Mouse (Mus musculus) forebrain, postnatal 0 days (tissue): ENCODE results near the gene Racgap1. TPM values are rescaled to one million over a fixed set of nuclear protein-coding genes. Genes with fewer than 3 reads are reported as not detected.

Experiments
- ATAC-seq: fragments of 200-750 bp; cut with Nextera tagmentation; 2 replicates; pipeline ENCODE4 v1.8.0; 2017; ENCODE audit warnings: mild to moderate bottlenecking, moderate library complexity
- DNase-seq: peaks from one replicate; pipeline ENCODE4 v3.0.0-alpha.2; 2015
- H3K27ac ChIP-seq: fragments of 300-500 bp; sonication (generic); 2 replicates; pipeline ENCODE4 v1.5.1; 2014; ENCODE audit warnings: low read depth, mild to moderate bottlenecking, antibody characterized with exemption, low read length, moderate library complexity, mixed read lengths
- H3K27me3 ChIP-seq: fragments of 300-500 bp; sonication (generic); 2 replicates; pipeline ENCODE4 v1.6.1; 2014; ENCODE audit warnings: mild to moderate bottlenecking, low read length, mixed read lengths; ENCODE audit not compliant: insufficient read depth
- H3K36me3 ChIP-seq: fragments of 300-500 bp; sonication (generic); 2 replicates; pipeline ENCODE4 v1.6.1; 2014; ENCODE audit warnings: mild to moderate bottlenecking, moderate library complexity; ENCODE audit not compliant: insufficient read depth
- H3K4me1 ChIP-seq: fragments of 300-500 bp; sonication (generic); 2 replicates; pipeline ENCODE4 v1.6.1; 2014; ENCODE audit warnings: antibody characterized with exemption; ENCODE audit not compliant: insufficient read depth
- H3K4me2 ChIP-seq: fragments of 300-500 bp; sonication (generic); 2 replicates; pipeline ENCODE4 v1.6.1; 2014; ENCODE audit warnings: low read depth, mild to moderate bottlenecking, moderate library complexity
- H3K4me3 ChIP-seq: fragments of 300-500 bp; sonication (generic); 2 replicates; pipeline ENCODE4 v1.5.1; 2014; ENCODE audit warnings: low read depth, low read length, mixed read lengths
- H3K9ac ChIP-seq: fragments of 300-500 bp; sonication (generic); 2 replicates; pipeline ENCODE4 v1.6.1; 2014; ENCODE audit warnings: mild to moderate bottlenecking
- H3K9me3 ChIP-seq: fragments of 300-500 bp; sonication (generic); 2 replicates; pipeline ENCODE4 v1.6.1; 2016; ENCODE audit warnings: low read length
- CTCF ChIP-seq: sonication (generic); IDR thresholded peaks from 2 replicates; pipeline ENCODE4 v1.5.1; 2016; ENCODE audit warnings: antibody characterized with exemption, control low read depth, low read depth
- WGBS: fragments of 180-500 bp; shearing (Covaris S2); extraction: QIAGEN DNeasy Blood & Tissue Kit; methylation state at CpG from one replicate; pipeline ENCODE4 v1.1.7; 2014; 5-methylcytosine and 5-hydroxymethylcytosine counted together
- polyA plus RNA-seq: library from polyadenylated mRNA; unstranded; fragments of >200 nt; fragmentation: Nextera tagmentation; extraction: Ambion mirVana; gene quantifications from 2 replicates; pipeline ENCODE4 v1.2.1, GENCODE M21; 2015
- total RNA-seq: library from RNA; depleted of rRNA; stranded (reverse); fragments of >200 nt; gene quantifications from 2 replicates; pipeline ENCODE4 v1.2.3, GENCODE M21; 2014

The Racgap1 gene
- total and polyA plus RNA-seq, 2 experiments from 2014 or later = 34.2 to 39.7 TPM

DNA sequence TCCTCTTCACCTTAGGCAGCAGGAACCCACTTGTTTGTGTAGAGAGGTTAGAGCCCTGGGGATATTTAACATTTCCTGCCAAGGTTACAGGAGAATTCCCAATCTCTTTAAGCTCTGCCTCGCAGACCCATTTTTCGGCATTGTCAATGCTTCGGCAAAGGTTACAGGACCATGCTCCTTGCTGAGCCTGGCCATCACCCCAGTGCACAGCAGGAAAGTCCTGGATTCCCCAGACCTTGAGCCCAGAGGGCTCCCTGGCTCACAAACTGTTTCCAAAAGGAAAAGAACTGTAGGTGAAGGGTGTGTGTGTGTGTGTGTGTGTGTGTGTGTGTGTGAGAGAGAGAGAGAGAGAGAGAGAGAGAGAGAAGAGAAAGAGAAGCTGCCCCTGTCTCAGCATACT, 23.4 kb upstream of the Racgap1 start:
- peak overlapping the region; percentile 23; the same call in 1 of the 2 replicates for H3K4me2 ChIP-seq
- no peak for TF ChIP-seq CTCF

DNA sequence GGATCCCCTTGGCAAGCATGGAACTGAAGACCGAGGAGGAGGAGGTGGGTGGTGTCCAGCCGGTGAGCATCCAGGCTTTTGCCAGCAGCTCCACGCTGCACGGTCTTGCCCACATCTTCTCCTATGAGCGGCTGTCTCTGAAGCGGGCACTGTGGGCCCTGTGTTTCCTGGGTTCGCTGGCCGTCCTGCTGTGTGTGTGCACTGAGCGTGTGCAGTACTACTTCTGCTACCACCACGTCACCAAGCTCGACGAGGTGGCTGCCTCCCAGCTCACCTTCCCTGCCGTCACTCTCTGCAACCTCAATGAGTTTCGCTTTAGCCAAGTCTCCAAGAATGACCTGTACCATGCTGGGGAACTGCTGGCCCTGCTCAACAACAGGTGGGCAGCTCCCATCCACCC, 20.3 kb upstream of the Racgap1 start:
- peaks cover 8% of the 10 kb centered on the region; the same call in 1 of the 2 replicates for H3K36me3 ChIP-seq
- H3K4me3 ChIP-seq = peak overlapping the region; percentile 86; the same call in 1 of the 2 replicates
- H3K9ac ChIP-seq = no peak overlapping the region
- no peaks in the 10 kb centered on the region for H3K9me3 ChIP-seq
- DNase-seq (no peak), ATAC-seq (no peak)
- H3K4me2 ChIP-seq = peak overlapping the region; percentile 74
- WGBS = 73% methylated on average over 14 of the region's 14 CpGs
- no peaks in the 10 kb centered on the region for H3K27me3 ChIP-seq
- no peak for TF ChIP-seq CTCF
- H3K4me1 ChIP-seq = peaks cover 28% of the 10 kb centered on the region
- no peak overlapping the region for H3K27ac ChIP-seq

More for the DNA sequence above, 23.4 kb upstream of the Racgap1 start:
- Histone ChIP-seq H3K27me3 (no peaks in the 10 kb centered on the region), H3K36me3 (peaks cover 11% of the 10 kb centered on the region; the same call in 1 of the 2 replicates), H3K4me3 (no peak overlapping the region), H3K4me1 (peaks cover 29% of the 10 kb centered on the region), H3K9ac (no peak overlapping the region), H3K27ac (no peak overlapping the region), H3K9me3 (no peaks in the 10 kb centered on the region)
- DNase-seq (no peak), ATAC-seq (no peak)
- 80% methylated on average over 3 of the region's 3 CpGs for WGBS

DNA sequence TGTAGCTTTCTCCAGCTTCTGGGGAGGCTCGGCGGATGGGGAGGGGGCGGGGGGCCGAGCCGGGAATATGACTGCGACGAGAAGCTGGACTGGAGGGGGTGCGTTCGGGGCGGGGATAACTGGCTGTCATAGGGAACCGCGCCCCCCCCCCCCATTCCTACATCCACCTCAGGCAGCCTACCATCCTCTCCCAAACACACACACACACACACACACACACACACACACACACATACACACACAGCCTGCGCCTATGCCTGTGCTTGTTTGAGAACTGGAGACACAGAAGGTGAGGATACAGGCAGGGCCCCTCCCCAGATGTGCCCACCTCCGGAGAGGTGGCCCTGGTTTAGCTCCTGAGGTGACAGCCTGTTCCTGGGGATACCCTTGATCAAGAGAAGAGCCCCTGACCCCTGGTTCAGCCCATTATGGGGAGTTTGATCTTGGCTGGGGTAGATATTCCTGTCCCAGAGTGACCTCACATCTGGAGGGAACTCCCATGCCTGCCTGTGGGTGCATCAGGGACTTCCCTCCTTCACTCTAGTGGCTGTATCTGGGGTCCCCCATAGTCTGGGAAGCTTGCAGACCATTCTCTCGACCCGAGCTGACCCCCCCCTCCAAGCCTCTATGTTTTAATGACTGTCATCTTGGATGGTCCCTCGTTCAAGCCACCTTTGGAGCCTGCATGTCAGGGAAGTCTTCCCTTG, 19.7 kb upstream of the Racgap1 start:
- Histone ChIP-seq H3K9ac (peak overlapping the region; percentile 92), H3K27ac (peak overlapping the region; percentile 91), H3K4me3 (peak overlapping the region; percentile 86), H3K4me2 (peak overlapping the region; percentile 74), H3K9me3 (no peaks in the 10 kb centered on the region), H3K27me3 (no peaks in the 10 kb centered on the region), H3K4me1 (peaks cover 29% of the 10 kb centered on the region), H3K36me3 (peaks cover 8% of the 10 kb centered on the region; the same call in 1 of the 2 replicates)
- WGBS = 19% methylated on average over 9 of the region's 17 CpGs
- no peak for TF ChIP-seq CTCF
- ATAC-seq = peak; percentile 56
- peak; percentile 70 for DNase-seq

DNA sequence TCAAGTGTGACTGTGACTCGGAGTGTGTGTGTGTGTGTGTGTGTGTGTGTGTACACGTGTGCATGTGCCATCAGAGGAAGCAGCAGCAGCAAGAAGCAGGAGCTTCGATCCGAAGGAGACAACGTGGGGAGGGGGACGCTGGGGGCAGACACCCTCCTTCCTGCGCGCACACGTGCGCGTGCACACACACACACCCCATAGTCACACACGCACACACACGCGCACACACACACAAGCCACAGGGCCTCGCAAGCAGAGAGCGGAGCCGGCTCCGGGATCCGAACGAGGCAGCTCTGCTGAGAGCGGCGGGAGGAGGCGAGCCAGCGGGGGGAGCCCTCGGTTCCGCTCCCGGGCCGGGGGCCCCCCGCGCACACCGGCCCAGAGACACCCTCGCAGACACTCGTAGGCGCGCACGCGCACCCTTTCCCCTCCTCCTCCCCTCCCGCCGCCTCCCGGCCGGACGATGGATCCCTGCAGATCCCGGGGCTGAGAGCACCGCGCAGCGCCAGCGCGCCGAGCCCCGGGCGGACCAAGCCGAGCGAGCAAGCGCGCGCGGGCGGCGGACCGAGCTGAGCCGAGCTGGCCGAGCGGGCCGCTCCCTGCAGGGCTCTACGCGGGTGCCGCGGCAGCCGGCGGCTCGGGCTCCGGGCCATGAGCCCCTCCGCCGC, 18.8 kb upstream of the Racgap1 start, which contains the start of gene Asic1:
TSS of gene Asic1 (plus strand) at position 215 of the 668 bp plus-strand sequence.
- no peak; the same call in 1 of the 2 replicates for TF ChIP-seq CTCF
- Histone ChIP-seq H3K27me3 (no peaks in the 10 kb centered on the region), H3K27ac (peak within 1 kb of the TSS; percentile 91), H3K9ac (peak within 1 kb of the TSS; percentile 92), H3K4me1 (peaks cover 32% of the 10 kb centered on the region), H3K9me3 (no peaks in the 10 kb centered on the region), H3K4me2 (peak within 1 kb of the TSS; percentile 74), H3K4me3 (peak within 1 kb of the TSS; percentile 86), H3K36me3 (peaks cover 8% of the 10 kb centered on the region; the same call in 1 of the 2 replicates)
- 5% methylated on average over 61 of the region's 74 CpGs for WGBS
- peak; percentile 86 for DNase-seq
- ATAC-seq = peak; percentile 73

DNA sequence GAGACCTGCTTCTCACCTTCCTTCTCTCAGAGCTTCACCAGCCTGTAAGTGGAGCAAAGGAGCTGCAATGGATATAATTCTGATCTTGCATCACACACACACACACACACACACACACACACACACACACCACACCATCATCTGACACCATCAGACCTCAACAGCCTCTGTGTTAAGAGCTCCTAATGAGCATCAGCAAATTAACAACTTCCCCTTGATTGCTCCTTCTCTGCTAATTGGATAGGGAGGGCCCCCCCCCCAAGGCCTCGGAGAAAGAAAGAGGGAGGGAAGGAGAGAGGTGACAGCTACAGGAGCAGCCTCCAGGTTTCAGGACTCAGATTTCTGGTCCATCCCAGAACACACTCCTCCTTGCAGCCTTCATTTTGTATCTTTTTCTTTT, 17.9 kb upstream of the Racgap1 start:
- H3K4me2 ChIP-seq = peak overlapping the region; percentile 74
- peak overlapping the region; percentile 91; the same call in 1 of the 2 replicates for H3K27ac ChIP-seq
- peaks cover 8% of the 10 kb centered on the region; the same call in 1 of the 2 replicates for H3K36me3 ChIP-seq
- H3K4me1 ChIP-seq = peaks cover 27% of the 10 kb centered on the region
- H3K4me3 ChIP-seq = no peak overlapping the region
- H3K27me3 ChIP-seq = no peaks in the 10 kb centered on the region
- peak overlapping the region; percentile 92 for H3K9ac ChIP-seq
- H3K9me3 ChIP-seq = no peaks in the 10 kb centered on the region
- ATAC-seq (no peak; the same call in 1 of the 2 replicates), DNase-seq (no peak)
- TF ChIP-seq CTCF = no peak
- WGBS = 8% methylated on average over 1 of the region's 1 CpGs

DNA sequence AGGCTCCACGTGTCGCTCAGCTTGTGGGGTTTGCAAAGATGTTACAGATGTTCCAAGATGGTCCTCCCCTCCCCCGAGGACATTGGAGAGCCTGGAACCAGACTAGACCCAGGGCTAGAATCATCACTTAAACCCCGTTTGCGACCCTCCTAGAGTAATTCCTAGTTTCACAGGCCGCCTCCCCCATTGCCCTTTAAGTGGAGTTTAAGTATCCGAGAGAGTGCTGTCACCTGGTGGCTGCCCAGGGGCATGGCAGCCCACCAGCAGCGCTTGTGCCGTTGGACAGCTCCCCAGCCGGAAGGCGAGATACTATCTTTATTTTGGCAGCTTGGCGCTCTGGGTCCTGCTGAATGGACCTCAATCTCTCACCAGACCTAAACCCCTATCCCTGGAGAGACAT, 17.4 kb upstream of the Racgap1 start:
- H3K4me2 ChIP-seq = peak overlapping the region; percentile 74
- WGBS = under 1% methylated on average over 12 of the region's 12 CpGs
- H3K9me3 ChIP-seq = no peaks in the 10 kb centered on the region
- no peak overlapping the region for H3K9ac ChIP-seq
- peaks cover 7% of the 10 kb centered on the region; the same call in 1 of the 2 replicates for H3K36me3 ChIP-seq
- no peaks in the 10 kb centered on the region for H3K27me3 ChIP-seq
- peak; percentile 95 for TF ChIP-seq CTCF
- H3K4me3 ChIP-seq = no peak overlapping the region
- ATAC-seq (no peak), DNase-seq (peak; percentile 90)
- H3K27ac ChIP-seq = peak overlapping the region; percentile 91; the same call in 1 of the 2 replicates
- H3K4me1 ChIP-seq = peaks cover 27% of the 10 kb centered on the region
